Mouse (Mus musculus): ENCODE data around the gene Zfp207.

Gene Zfp207

GRCm38 (mm10) chr11:80383019-80383625 lies at the start of gene Zfp207:
Gene Zfp207 (plus strand): TSS chr11:80383279.
- peaks cover 43% of the 10 kb centered on the region for H3K4me1 ChIP-seq (replicated peaks; ENCODE audit: low read depth, low read length)
- H3K9me3 ChIP-seq (ENCODE audit: low read length) = no peaks in the 10 kb centered on the region
- H3K27me3 ChIP-seq (ENCODE audit: insufficient read depth, low read length) = no peaks in the 10 kb centered on the region
- peaks cover 41% of the 10 kb centered on the region for H3K36me3 ChIP-seq (ENCODE audit: insufficient read depth, low read length)
- peak within 1 kb of the TSS; percentile 99 for H3K4me3 ChIP-seq (replicated peaks; ENCODE audit: low read length)
- no peak for TF ChIP-seq POU5F1 (IDR thresholded peaks at IDR 0.05; ENCODE audit: borderline replicate concordance, low read length)
- no peak for TF ChIP-seq NANOG (IDR thresholded peaks at IDR 0.05; ENCODE audit: borderline replicate concordance, low read length)
- TF ChIP-seq CTCF (conservative IDR thresholded peaks at IDR 0.05; ENCODE audit: low read length) = no peak

- H3K36me3 ChIP-seq (ENCODE audit: insufficient read depth, low read length) = no peaks in the 10 kb centered on the region
- peak overlapping the region; percentile 13; the same call in 1 of the 2 replicates for H3K4me3 ChIP-seq (replicated peaks; ENCODE audit: low read length)
- peaks cover 51% of the 10 kb centered on the region for H3K4me1 ChIP-seq (replicated peaks; ENCODE audit: low read depth, low read length)
- H3K27me3 ChIP-seq (ENCODE audit: insufficient read depth, low read length) = peaks cover 11% of the 10 kb centered on the region; the same call in 1 of the 2 replicates
- no peak for TF ChIP-seq CTCF (conservative IDR thresholded peaks at IDR 0.05; ENCODE audit: low read length)
- TF ChIP-seq POU5F1 (IDR thresholded peaks at IDR 0.05; ENCODE audit: borderline replicate concordance, low read length) = peak; percentile 62; the same call in 1 of the 2 replicates
- H3K9me3 ChIP-seq (ENCODE audit: low read length) = no peaks in the 10 kb centered on the region
These were observed 47.3 kb upstream of the Zfp207 start for GRCm38 (mm10) chr11:80335609-80336350.

DNA sequence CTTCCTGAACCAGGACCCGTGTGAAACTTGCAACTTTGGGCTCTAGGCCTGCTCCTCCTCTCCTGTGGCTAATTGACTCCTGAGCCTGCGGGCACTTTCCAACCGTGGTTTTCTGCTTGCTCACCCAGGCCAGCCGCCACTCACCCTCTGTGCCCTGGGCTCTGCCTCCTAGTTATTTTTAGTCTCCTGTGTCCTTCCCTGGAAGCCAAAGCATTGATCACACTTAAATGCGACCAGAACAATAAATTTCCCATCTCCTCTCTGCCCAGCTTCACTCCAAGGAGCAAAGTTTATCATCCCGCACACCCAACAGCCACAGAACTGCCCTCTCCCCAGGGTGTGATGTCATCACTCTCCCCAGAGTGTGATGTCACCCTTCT lies 46.7 kb upstream of the Zfp207 start:
- Histone ChIP-seq H3K9me3 (ENCODE audit: low read length) (no peaks in the 10 kb centered on the region), H3K4me3 (replicated peaks; ENCODE audit: low read length) (no peak overlapping the region), H3K36me3 (ENCODE audit: insufficient read depth, low read length) (no peaks in the 10 kb centered on the region), H3K27me3 (ENCODE audit: insufficient read depth, low read length) (peaks cover 11% of the 10 kb centered on the region; the same call in 1 of the 2 replicates), H3K4me1 (replicated peaks; ENCODE audit: low read depth, low read length) (peaks cover 51% of the 10 kb centered on the region)
- no peak for TF ChIP-seq NANOG (IDR thresholded peaks at IDR 0.05; ENCODE audit: borderline replicate concordance, low read length)
- TF ChIP-seq POU5F1 (IDR thresholded peaks at IDR 0.05; ENCODE audit: borderline replicate concordance, low read length) = no peak
- no peak for TF ChIP-seq CTCF (conservative IDR thresholded peaks at IDR 0.05; ENCODE audit: low read length)

DNA sequence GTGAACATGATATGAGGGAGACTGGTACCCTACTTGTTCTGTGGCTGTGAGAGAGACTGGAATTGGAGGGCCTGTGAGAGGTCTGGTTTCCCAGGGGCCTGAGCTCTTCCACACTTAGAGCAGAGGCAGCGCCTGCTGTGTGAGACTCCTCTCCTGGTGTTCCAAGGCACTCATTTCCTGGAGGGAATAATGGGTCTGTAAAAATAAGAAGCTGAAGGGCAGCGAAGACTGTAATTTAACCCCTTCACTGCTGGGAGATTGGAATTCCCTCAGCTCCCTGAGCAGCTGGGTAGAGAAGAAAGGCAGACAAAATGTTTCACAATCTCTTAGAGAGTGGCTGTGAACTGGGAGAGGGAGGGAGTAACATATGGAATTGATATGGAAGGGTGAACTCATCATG lies 40.6 kb upstream of the Zfp207 start:
- no peaks in the 10 kb centered on the region for H3K36me3 ChIP-seq (ENCODE audit: insufficient read depth, low read length)
- H3K4me1 ChIP-seq (replicated peaks; ENCODE audit: low read depth, low read length) = peaks cover 7% of the 10 kb centered on the region
- H3K4me3 ChIP-seq (replicated peaks; ENCODE audit: low read length) = no peak overlapping the region
- TF ChIP-seq CTCF (conservative IDR thresholded peaks at IDR 0.05; ENCODE audit: low read length) (no peak), POU5F1 (IDR thresholded peaks at IDR 0.05; ENCODE audit: borderline replicate concordance, low read length) (no peak), NANOG (IDR thresholded peaks at IDR 0.05; ENCODE audit: borderline replicate concordance, low read length) (no peak)
- peaks cover 9% of the 10 kb centered on the region for H3K27me3 ChIP-seq (ENCODE audit: insufficient read depth, low read length)
- no peaks in the 10 kb centered on the region for H3K9me3 ChIP-seq (ENCODE audit: low read length)

DNA sequence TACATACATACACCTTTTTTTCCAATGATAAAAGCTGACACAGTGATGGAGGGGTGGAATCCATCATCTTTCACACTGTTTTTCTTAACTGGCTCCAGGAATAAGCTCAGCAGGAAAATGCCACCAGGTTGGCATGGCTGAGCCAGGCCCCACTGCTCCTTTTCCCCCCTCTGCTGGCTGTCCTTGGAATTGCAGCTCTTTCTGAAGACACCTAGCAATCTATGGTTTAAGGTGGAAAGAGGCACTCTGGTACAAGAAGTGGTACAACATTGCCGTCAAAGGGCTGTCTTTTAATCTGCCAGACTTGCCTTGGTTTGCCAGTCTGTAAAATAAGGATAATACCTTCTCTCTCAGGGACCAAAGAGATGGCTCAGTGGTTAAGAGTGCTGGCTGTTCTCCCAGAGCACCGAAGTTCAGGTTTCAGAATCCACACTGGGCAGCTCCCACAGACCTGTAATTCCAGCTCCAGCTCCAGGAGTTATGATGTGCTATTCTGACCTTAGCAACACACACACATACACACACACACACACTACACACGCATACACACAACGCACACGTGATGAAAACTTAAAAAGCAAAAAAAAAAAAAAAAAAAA lies 31.1 kb upstream of the Zfp207 start:
- H3K36me3 ChIP-seq (ENCODE audit: insufficient read depth, low read length) = no peaks in the 10 kb centered on the region
- H3K9me3 ChIP-seq (ENCODE audit: low read length) = no peaks in the 10 kb centered on the region
- H3K4me1 ChIP-seq (replicated peaks; ENCODE audit: low read depth, low read length) = no peaks in the 10 kb centered on the region
- H3K27me3 ChIP-seq (ENCODE audit: insufficient read depth, low read length) = 0 out of 2 replicates have a peak, but pooled peaks cover 6% of the 10 kb centered on the region
- no peak for TF ChIP-seq POU5F1 (IDR thresholded peaks at IDR 0.05; ENCODE audit: borderline replicate concordance, low read length)
- TF ChIP-seq CTCF (conservative IDR thresholded peaks at IDR 0.05; ENCODE audit: low read length) = peak; percentile 92
- no peak for TF ChIP-seq NANOG (IDR thresholded peaks at IDR 0.05; ENCODE audit: borderline replicate concordance, low read length)
- no peak overlapping the region for H3K4me3 ChIP-seq (replicated peaks; ENCODE audit: low read length)

DNA sequence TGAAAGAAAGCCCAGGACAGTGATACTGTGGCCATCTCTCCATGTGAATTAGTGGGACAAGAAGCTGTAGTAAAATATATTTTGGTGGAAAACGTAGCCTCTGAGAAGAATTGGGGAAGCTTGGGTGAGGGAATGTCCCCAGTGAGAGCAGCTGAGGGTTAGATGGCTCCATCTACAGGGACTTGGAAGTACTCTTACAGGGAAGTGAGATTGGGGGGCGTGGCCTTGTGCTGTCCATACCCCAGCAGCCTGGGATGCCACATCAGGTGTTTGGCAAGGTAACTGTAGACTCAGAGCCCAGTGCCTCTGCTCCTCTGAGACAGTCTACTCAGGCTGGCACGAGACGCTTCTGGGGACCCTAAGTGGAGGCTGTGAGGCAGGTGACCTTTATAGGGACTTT lies 28.2 kb upstream of the Zfp207 start:
- TF ChIP-seq NANOG (IDR thresholded peaks at IDR 0.05; ENCODE audit: borderline replicate concordance, low read length) = no peak
- TF ChIP-seq POU5F1 (IDR thresholded peaks at IDR 0.05; ENCODE audit: borderline replicate concordance, low read length) = no peak
- TF ChIP-seq CTCF (conservative IDR thresholded peaks at IDR 0.05; ENCODE audit: low read length) = 0 out of 2 replicates have a peak, but pooled peaks have one; percentile 9

DNA sequence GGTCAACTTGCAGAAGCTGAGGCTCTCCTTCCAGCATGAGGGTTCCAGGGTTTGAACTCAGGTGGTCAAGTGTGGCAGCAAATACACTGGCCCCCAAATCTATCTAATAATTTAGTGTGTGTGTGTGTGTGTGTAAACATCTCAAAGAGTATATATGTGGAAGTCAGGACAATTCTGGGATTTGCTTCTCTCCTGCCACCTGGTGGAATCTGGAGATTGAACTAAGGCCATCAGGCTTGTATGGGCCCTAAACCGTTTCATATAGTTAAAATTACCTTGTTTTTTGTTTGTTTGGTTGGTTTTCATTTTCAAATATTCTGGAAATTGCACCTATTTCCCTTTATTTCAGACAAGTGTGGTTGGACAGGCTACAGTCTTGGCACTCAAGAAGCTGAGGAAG lies 14.1 kb upstream of the Zfp207 start:
- Histone ChIP-seq H3K27me3 (ENCODE audit: insufficient read depth, low read length) (no peaks in the 10 kb centered on the region), H3K36me3 (ENCODE audit: insufficient read depth, low read length) (peaks cover 85% of the 10 kb centered on the region), H3K9me3 (ENCODE audit: low read length) (no peaks in the 10 kb centered on the region), H3K4me1 (replicated peaks; ENCODE audit: low read depth, low read length) (no peaks in the 10 kb centered on the region), H3K4me3 (replicated peaks; ENCODE audit: low read length) (no peak overlapping the region)
- no peak for TF ChIP-seq NANOG (IDR thresholded peaks at IDR 0.05; ENCODE audit: borderline replicate concordance, low read length)
- no peak for TF ChIP-seq POU5F1 (IDR thresholded peaks at IDR 0.05; ENCODE audit: borderline replicate concordance, low read length)
- no peak for TF ChIP-seq CTCF (conservative IDR thresholded peaks at IDR 0.05; ENCODE audit: low read length)

More for the DNA sequence above, 28.2 kb upstream of the Zfp207 start:
- H3K9me3 ChIP-seq (ENCODE audit: low read length) = no peaks in the 10 kb centered on the region
- 0 out of 2 replicates have a peak, but pooled peaks cover 6% of the 10 kb centered on the region for H3K27me3 ChIP-seq (ENCODE audit: insufficient read depth, low read length)
- no peak overlapping the region for H3K4me3 ChIP-seq (replicated peaks; ENCODE audit: low read length)
- H3K4me1 ChIP-seq (replicated peaks; ENCODE audit: low read depth, low read length) = peaks cover 6% of the 10 kb centered on the region; the same call in 1 of the 2 replicates
- H3K36me3 ChIP-seq (ENCODE audit: insufficient read depth, low read length) = 0 out of 2 replicates have a peak, but pooled peaks cover 3% of the 10 kb centered on the region

DNA sequence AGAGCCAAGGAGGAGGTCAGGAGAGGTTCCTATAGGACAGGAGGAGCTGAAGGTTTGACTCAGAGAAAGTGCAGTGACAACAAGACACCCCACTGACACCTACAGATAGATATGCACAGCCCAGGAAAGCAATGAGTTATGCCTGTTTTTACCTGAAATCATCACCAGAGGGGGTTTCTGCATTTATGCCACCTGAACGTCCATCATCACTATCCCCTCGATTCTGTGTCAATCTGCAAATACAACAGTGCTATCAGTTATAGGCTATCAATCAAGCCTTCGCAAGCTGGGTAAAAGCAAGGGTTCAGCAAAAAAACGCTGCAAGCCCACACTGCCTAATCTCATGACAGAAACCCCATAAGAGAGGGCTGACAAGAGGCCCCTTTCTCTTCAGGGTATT lies 6.4 kb upstream of the Zfp207 start:
- Histone ChIP-seq H3K36me3 (ENCODE audit: insufficient read depth, low read length) (peaks cover 40% of the 10 kb centered on the region), H3K4me3 (replicated peaks; ENCODE audit: low read length) (peak overlapping the region; percentile 96), H3K4me1 (replicated peaks; ENCODE audit: low read depth, low read length) (peaks cover 10% of the 10 kb centered on the region), H3K27me3 (ENCODE audit: insufficient read depth, low read length) (no peaks in the 10 kb centered on the region; the same call in 1 of the 2 replicates), H3K9me3 (ENCODE audit: low read length) (no peaks in the 10 kb centered on the region)
- TF ChIP-seq NANOG (IDR thresholded peaks at IDR 0.05; ENCODE audit: borderline replicate concordance, low read length) (no peak), POU5F1 (IDR thresholded peaks at IDR 0.05; ENCODE audit: borderline replicate concordance, low read length) (no peak), CTCF (conservative IDR thresholded peaks at IDR 0.05; ENCODE audit: low read length) (no peak)
